In genomic region chr7:132803962-132804361, GRCm38 (mm10) we compare ENCODE assay signal across 9 mouse cellular contexts. TPM values are rescaled to one million over a fixed set of nuclear protein-coding genes. Genes with fewer than 3 reads are reported as not detected.
DNase-seq lines count a peak whose midpoint lies in the region; ATAC-seq and TF ChIP-seq lines count a peak whose summit lies in the region.
"Had no signal": no experiment of that assay in that cellular context is flagged by ENCODE, and none has a peak within 500 bp of the region (broad histone marks: within the 10 kb centered on the region; RNA-seq: fewer than 3 reads in every experiment).

No protein-coding gene starts in this region.

- no peak overlapping the region for H3K9ac ChIP-seq in intestine, postnatal 0 days (ENCODE audit: low read depth, low read length)
- no peak overlapping the region for H3K9ac ChIP-seq in intestine, embryonic 16.5 days (ENCODE audit: low read depth, low read length)
- H3K9ac ChIP-seq in heart, embryonic 14.5 days (ENCODE audit: low read length) = no peak overlapping the region
- H3K9ac ChIP-seq in forebrain, embryonic 15.5 days (replicated peaks) = no peak overlapping the region
- H3K9ac ChIP-seq: midbrain, embryonic 12.5 days had no signal

- no peak overlapping the region for H3K4me2 ChIP-seq in intestine, postnatal 0 days (replicated peaks; ENCODE audit: low read depth)
- no peak overlapping the region for H3K4me2 ChIP-seq in intestine, embryonic 16.5 days (ENCODE audit: low read depth, low read length)
- H3K4me2 ChIP-seq in heart, embryonic 14.5 days (ENCODE audit: low read length) = no peak overlapping the region
- H3K4me2 ChIP-seq in forebrain, embryonic 15.5 days (replicated peaks) = no peak overlapping the region
- H3K4me2 ChIP-seq: midbrain, embryonic 12.5 days had no signal

- intact Hi-C loops in left cerebral cortex, postnatal 36 days (cut with DNase I) = no loop called here

- no peak for ATAC-seq in intestine, postnatal 0 days
- ATAC-seq in intestine, embryonic 16.5 days = no peak
- ATAC-seq in G1E (ENCODE audit: extremely low read depth, insufficient number of reproducible peaks, low FRiP score, poor library complexity, severe bottlenecking) = peak; percentile 66
- ATAC-seq in heart, embryonic 14.5 days (ENCODE audit: insufficient number of reproducible peaks, insufficient read depth, low FRiP score, low read depth) = no peak
- ATAC-seq in forebrain, embryonic 15.5 days (replicated peaks) = no peak

- WGBS in intestine, postnatal 0 days = 49% methylated on average over 3 of the region's 3 CpGs
- 60% methylated on average over 3 of the region's 3 CpGs for WGBS in intestine, embryonic 16.5 days
- 56% methylated on average over 3 of the region's 3 CpGs for WGBS in heart, embryonic 14.5 days
- WGBS in forebrain, embryonic 15.5 days = 62% methylated on average over 3 of the region's 3 CpGs

- peaks cover 16% of the 10 kb centered on the region; the same call in 1 of the 2 replicates for H3K36me3 ChIP-seq in intestine, postnatal 0 days (ENCODE audit: control insufficient read depth, insufficient read depth)
- no peaks in the 10 kb centered on the region for H3K36me3 ChIP-seq in intestine, embryonic 16.5 days (ENCODE audit: control insufficient read depth, insufficient read depth, low read length)
- H3K36me3 ChIP-seq in G1E (replicated peaks) = peaks cover 85% of the 10 kb centered on the region
- no peaks in the 10 kb centered on the region for H3K36me3 ChIP-seq in heart, embryonic 14.5 days (ENCODE audit: control insufficient read depth, insufficient read depth, low read length)
- no peaks in the 10 kb centered on the region for H3K36me3 ChIP-seq in forebrain, embryonic 15.5 days
- H3K36me3 ChIP-seq: midbrain, embryonic 12.5 days had no signal

- no peak overlapping the region for H3K4me3 ChIP-seq in intestine, postnatal 0 days (ENCODE audit: low read depth, low read length)
- no peak overlapping the region for H3K4me3 ChIP-seq in intestine, embryonic 16.5 days (ENCODE audit: low read length)
- no peak overlapping the region for H3K4me3 ChIP-seq in G1E (ENCODE audit: low read depth, low read length)
- no peak overlapping the region for H3K4me3 ChIP-seq in heart, embryonic 14.5 days (ENCODE audit: control insufficient read depth in 1 of 2, insufficient read depth in 1 of 2, low read depth in 1 of 2, low read length in 2 of 2)
- no peak overlapping the region for H3K4me3 ChIP-seq in forebrain, embryonic 15.5 days
- H3K4me3 ChIP-seq: midbrain, embryonic 12.5 days had no signal

- peaks cover 49% of the 10 kb centered on the region for H3K4me1 ChIP-seq in intestine, postnatal 0 days (replicated peaks; ENCODE audit: control insufficient read depth, insufficient read depth, low read length)
- peaks cover 83% of the 10 kb centered on the region for H3K4me1 ChIP-seq in intestine, embryonic 16.5 days (ENCODE audit: control insufficient read depth, insufficient read depth, low read length)
- H3K4me1 ChIP-seq in G1E (ENCODE audit: insufficient read depth, low read depth, low read length) = peaks cover 77% of the 10 kb centered on the region
- peaks cover 64 to 92% of the 10 kb centered on the region in 2 experiments for H3K4me1 ChIP-seq in heart, embryonic 14.5 days (ENCODE audit: control insufficient read depth in 2 of 2, insufficient read depth in 2 of 2, low read length in 2 of 2)
- H3K4me1 ChIP-seq in forebrain, embryonic 15.5 days = peaks cover 49% of the 10 kb centered on the region

- 0 out of 2 replicates have a peak overlapping the region, but pooled peaks have one; percentile 47 for H3K27ac ChIP-seq in intestine, postnatal 0 days (ENCODE audit: low read depth, low read length)
- no peak overlapping the region; the same call in 1 of the 2 replicates for H3K27ac ChIP-seq in intestine, embryonic 16.5 days (ENCODE audit: low read length)
- peak overlapping the region; percentile 61 to 79; a peak in 2 of 4 replicates for H3K27ac ChIP-seq in heart, embryonic 14.5 days (replicated peaks in 1 of 2; ENCODE audit: control insufficient read depth in 1 of 2, insufficient read depth in 1 of 2, low read depth in 2 of 2, low read length in 2 of 2)
- no peak overlapping the region for H3K27ac ChIP-seq in forebrain, embryonic 15.5 days (replicated peaks)
- H3K27ac ChIP-seq: midbrain, embryonic 12.5 days had no signal

- TF ChIP-seq CTCF in intestine, postnatal 0 days (IDR thresholded peaks at IDR 0.05; ENCODE audit: low read depth) = no peak
- no peak for TF ChIP-seq CTCF in G1E (IDR thresholded peaks at IDR 0.05; ENCODE audit: low read depth, low read length)

- H3K9me3 ChIP-seq in intestine, postnatal 0 days (ENCODE audit: control insufficient read depth) = no peaks in the 10 kb centered on the region
- H3K9me3 ChIP-seq in intestine, embryonic 16.5 days (ENCODE audit: control insufficient read depth, low read length) = no peaks in the 10 kb centered on the region
- H3K9me3 ChIP-seq in G1E (replicated peaks) = no peaks in the 10 kb centered on the region
- no peaks in the 10 kb centered on the region for H3K9me3 ChIP-seq in heart, embryonic 14.5 days (ENCODE audit: control insufficient read depth, low read length)
- no peaks in the 10 kb centered on the region for H3K9me3 ChIP-seq in forebrain, embryonic 15.5 days
- H3K9me3 ChIP-seq: midbrain, embryonic 12.5 days had no signal

- no peaks in the 10 kb centered on the region for H3K27me3 ChIP-seq in intestine, postnatal 0 days (replicated peaks; ENCODE audit: control insufficient read depth, insufficient read depth, low read length)
- no peaks in the 10 kb centered on the region for H3K27me3 ChIP-seq in intestine, embryonic 16.5 days (replicated peaks; ENCODE audit: control insufficient read depth, insufficient read depth, low read length)
- H3K27me3 ChIP-seq in G1E (ENCODE audit: insufficient read depth, low read length) = no peaks in the 10 kb centered on the region
- H3K27me3 ChIP-seq in heart, embryonic 14.5 days (ENCODE audit: control insufficient read depth, insufficient read depth, low read length) = no peaks in the 10 kb centered on the region
- no peaks in the 10 kb centered on the region for H3K27me3 ChIP-seq in forebrain, embryonic 15.5 days
- H3K27me3 ChIP-seq: midbrain, embryonic 12.5 days had no signal

- DNase-seq in G1E (ENCODE audit: low spot score) = peak; percentile 60
- DNase-seq in lung, postnatal 25 days (ENCODE audit: low spot score) = peak; percentile 65
- DNase-seq in left cerebral cortex, postnatal 36 days (ENCODE audit: low spot score in 2 of 2) = no peak
- DNase-seq in right cerebral cortex, postnatal 4 days = no peak

RNA-seq across cellular contexts. Expression of gene Fam53b, which starts 9.7 kb away (rescaled TPM):
- 13.5 and 17.3 TPM in 2 replicates for polyA plus RNA-seq in intestine, postnatal 0 days (2015; fragmentation: Nextera tagmentation; extraction: Ambion mirVana)
- polyA plus RNA-seq in intestine, embryonic 16.5 days (2015; fragmentation: Nextera tagmentation; extraction: Ambion mirVana) = 22.2 and 23.7 TPM in 2 replicates
- total RNA-seq in G1E (2014; fragmentation: Nextera tagmentation) (27.1 and 63.6 TPM in 2 replicates), G1E (2017) (15.0 and 22.1 TPM in 2 replicates)
- 23.8 and 24.6 TPM in 2 replicates for polyA plus RNA-seq in G1E (2012)
- 15.4 and 15.6 TPM in 2 replicates for polyA plus RNA-seq in heart, embryonic 14.5 days (2014; fragmentation: Nextera tagmentation; extraction: Ambion mirVana)
- polyA plus RNA-seq in forebrain, embryonic 15.5 days (2015; fragmentation: Nextera tagmentation; extraction: Ambion mirVana) = 27.8 and 34.8 TPM in 2 replicates
- total RNA-seq in left cerebral cortex, postnatal 36 days (2021) = 10 to 100 TPM; 50.9 to 61.0 TPM

RNA-seq across cellular contexts. Expression of gene Eef1akmt2, which starts 48.5 kb away (rescaled TPM):
- 34.3 and 37.8 TPM in 2 replicates for polyA plus RNA-seq in intestine, postnatal 0 days (2015; fragmentation: Nextera tagmentation; extraction: Ambion mirVana)
- polyA plus RNA-seq in intestine, embryonic 16.5 days (2015; fragmentation: Nextera tagmentation; extraction: Ambion mirVana) = 47.6 and 52.1 TPM in 2 replicates
- 24.8 and 28.4 TPM in 2 replicates for total RNA-seq in G1E (2014; fragmentation: Nextera tagmentation)
- 58.9 and 74.1 TPM in 2 replicates for total RNA-seq in G1E (2017)
- polyA plus RNA-seq in G1E (2012) = 9.3 and 16.5 TPM in 2 replicates
- 40.4 and 42.0 TPM in 2 replicates for polyA plus RNA-seq in heart, embryonic 14.5 days (2014; fragmentation: Nextera tagmentation; extraction: Ambion mirVana)
- 102 and 108 TPM in 2 replicates for polyA plus RNA-seq in forebrain, embryonic 15.5 days (2015; fragmentation: Nextera tagmentation; extraction: Ambion mirVana)
- total RNA-seq in left cerebral cortex, postnatal 36 days (2021) = 10 to 100 TPM; 32.5 to 37.2 TPM

RNA-seq across cellular contexts. Expression of gene Abraxas2, which starts 55.1 kb away (rescaled TPM):
- polyA plus RNA-seq in intestine, postnatal 0 days (2015; fragmentation: Nextera tagmentation; extraction: Ambion mirVana) = 26.0 and 27.1 TPM in 2 replicates
- polyA plus RNA-seq in intestine, embryonic 16.5 days (2015; fragmentation: Nextera tagmentation; extraction: Ambion mirVana) = 31.7 and 32.4 TPM in 2 replicates
- total RNA-seq in G1E (2014; fragmentation: Nextera tagmentation) (69.5 and 79.8 TPM in 2 replicates), G1E (2017) (47.7 and 49.9 TPM in 2 replicates)
- polyA plus RNA-seq in G1E (2012) = 4.6 and 4.7 TPM in 2 replicates
- polyA plus RNA-seq in heart, embryonic 14.5 days (2014; fragmentation: Nextera tagmentation; extraction: Ambion mirVana) = 29.4 and 33.0 TPM in 2 replicates
- polyA plus RNA-seq in forebrain, embryonic 15.5 days (2015; fragmentation: Nextera tagmentation; extraction: Ambion mirVana) = 40.0 and 42.6 TPM in 2 replicates
- 10 to 100 TPM; 29.0 to 29.2 TPM for total RNA-seq in left cerebral cortex, postnatal 36 days (2021)

Comparison
In these comparisons a context has a peak if more than half of its experiments do, and no peak if none do; other contexts are left out.
1. H3K27ac ChIP-seq: peak in intestine, postnatal 0 days (single experiment) and heart, embryonic 14.5 days (2 of 2); none in intestine, embryonic 16.5 days (single experiment) and forebrain, embryonic 15.5 days (single experiment).
2. DNase-seq: peak in G1E (single experiment) and lung, postnatal 25 days (single experiment); none in left cerebral cortex, postnatal 36 days (0 of 2) and right cerebral cortex, postnatal 4 days (single experiment).